8 mouse cellular contexts compared by ENCODE assay signal in genomic region chrX:10993005-10993377, GRCm38 (mm10).
DNase-seq lines count a peak whose midpoint lies in the region; ATAC-seq and TF ChIP-seq lines count a peak whose summit lies in the region.

No protein-coding gene starts in this region.

- no peak overlapping the region for H3K4me3 ChIP-seq in lung, adult 2 months (replicated peaks; ENCODE audit: extremely low read depth, low read depth, low read length)
- H3K4me3 ChIP-seq in limb, embryonic 12.5 days (replicated peaks), result peak overlapping the region; percentile 12; the same call in 1 of the 2 replicates
- H3K4me3 ChIP-seq in neural tube, embryonic 14.5 days (ENCODE audit: low read depth, low read length), result no peak overlapping the region

- H3K9me3 ChIP-seq in limb, embryonic 12.5 days, result no peaks in the 10 kb centered on the region
- H3K9me3 ChIP-seq in neural tube, embryonic 14.5 days (ENCODE audit: control insufficient read depth, low read length), result no peaks in the 10 kb centered on the region

- no peak overlapping the region for H3K9ac ChIP-seq in limb, embryonic 12.5 days (replicated peaks)
- H3K9ac ChIP-seq in neural tube, embryonic 14.5 days (replicated peaks; ENCODE audit: low read depth, low read length), result no peak overlapping the region

- peaks cover 24% of the 10 kb centered on the region for H3K27me3 ChIP-seq in limb, embryonic 12.5 days
- no peaks in the 10 kb centered on the region for H3K27me3 ChIP-seq in neural tube, embryonic 14.5 days (ENCODE audit: control insufficient read depth, insufficient read depth, low read length)

- H3K36me3 ChIP-seq in limb, embryonic 12.5 days, result no peaks in the 10 kb centered on the region
- no peaks in the 10 kb centered on the region for H3K36me3 ChIP-seq in neural tube, embryonic 14.5 days (ENCODE audit: control insufficient read depth, insufficient read depth, low read length)

- no peak for ATAC-seq in limb, embryonic 12.5 days (ENCODE audit: insufficient number of reproducible peaks, insufficient read depth, low FRiP score, low TSS enrichment, low read depth)
- peak; percentile 48; the same call in 1 of the 2 replicates for ATAC-seq in neural tube, embryonic 14.5 days (ENCODE audit: low read depth)
- no peak for ATAC-seq in megakaryocyte, adult 5-6 weeks (ENCODE audit: poor library complexity, severe bottlenecking)

- peak; percentile 2 for DNase-seq in lung, adult 2 months
- DNase-seq in lung, adult 18-20 months, result no peak
- peak; percentile 17 for DNase-seq in embryo, embryonic 10.5 days (ENCODE audit: low spot score)
- peak; percentile 15 to 33 for DNase-seq in heart, postnatal 10 days
- no peak for DNase-seq in thymus, postnatal 14 days

- peak overlapping the region; percentile 62; the same call in 1 of the 2 replicates for H3K27ac ChIP-seq in limb, embryonic 12.5 days
- H3K27ac ChIP-seq in neural tube, embryonic 14.5 days (ENCODE audit: low read depth, low read length), result peak overlapping the region; percentile 60; the same call in 1 of the 2 replicates

- no peak for TF ChIP-seq CTCF in lung, adult 2 months (IDR thresholded peaks at IDR 0.05; ENCODE audit: insufficient read depth, low read length)

- peak overlapping the region; percentile 48 for H3K4me2 ChIP-seq in limb, embryonic 12.5 days
- H3K4me2 ChIP-seq in neural tube, embryonic 14.5 days (ENCODE audit: low read depth, low read length), result 0 out of 2 replicates have a peak overlapping the region, but pooled peaks have one; percentile 41

- 42% methylated on average over 6 of the region's 6 CpGs for WGBS in lung, adult 2 months
- 25% methylated on average over 6 of the region's 6 CpGs for WGBS in limb, embryonic 12.5 days
- WGBS in neural tube, embryonic 14.5 days, result 29% methylated on average over 6 of the region's 6 CpGs

- H3K4me1 ChIP-seq in lung, adult 2 months (ENCODE audit: control insufficient read depth, insufficient read depth, low read length), result peaks cover 6% of the 10 kb centered on the region; the same call in 1 of the 2 replicates
- H3K4me1 ChIP-seq in limb, embryonic 12.5 days (replicated peaks), result peaks cover 22% of the 10 kb centered on the region
- 0 out of 2 replicates have a peak, but pooled peaks cover 2% of the 10 kb centered on the region for H3K4me1 ChIP-seq in neural tube, embryonic 14.5 days (ENCODE audit: control insufficient read depth, insufficient read depth, low read length)

- TF ChIP-seq POLR2A in lung, adult 2 months (IDR thresholded peaks at IDR 0.05; ENCODE audit: borderline replicate concordance, extremely low read depth, low read depth, low read length), result no peak

- intact Hi-C loops in heart, postnatal 10 days (cut with DNase I), result no loop called here

Comparison
In these comparisons a context has a peak if more than half of its experiments do, and no peak if none do; other contexts are left out.
1. DNase-seq: peak in lung, adult 2 months (single experiment), embryo, embryonic 10.5 days (single experiment) and heart, postnatal 10 days (2 of 2); none in lung, adult 18-20 months (0 of 2) and thymus, postnatal 14 days (single experiment).